Mouse (Mus musculus): Measurements from ENCODE around the gene Slain2. TPM values are rescaled to one million over a fixed set of nuclear protein-coding genes. Genes with fewer than 3 reads are reported as not detected.

Slain2 gene
- total and polyA plus RNA-seq, 3 experiments: 53.7 to 186 (median 149) TPM

GRCm38 (mm10) chr5:72868091-72868875, 45.8 kb upstream of the Slain2 start, which contains the start of gene Tec:
Gene Tec, minus strand, starts transcription at chr5:72868483.
- TF ChIP-seq EP300 (IDR thresholded peaks at IDR 0.05; ENCODE audit: insufficient read depth, low read depth, low read length) (no peak), POLR2A (IDR thresholded peaks at IDR 0.05; ENCODE audit: insufficient read depth, low read depth, low read length) (peak; percentile 88)
- H3K4me1 ChIP-seq (ENCODE audit: control insufficient read depth, insufficient read depth, low read length): peaks cover 3% of the 10 kb centered on the region
- no peaks in the 10 kb centered on the region for H3K79me2 ChIP-seq (replicated peaks; ENCODE audit: control insufficient read depth, insufficient read depth, low read length)
- peak within 1 kb of the TSS; percentile 80 for H3K9ac ChIP-seq (ENCODE audit: low read depth, low read length)
- intact Hi-C loops (cut with DNase I): loop anchor here (5.0 to 10.0 kb wide), 2 partner anchors 71 to 103 kb away; no protein-coding TSS in a partner anchor
- peak; percentile 94 to 97 for DNase-seq
- under 1% methylated on average over 52 of the region's 60 CpGs for WGBS
- H3K27me3 ChIP-seq (ENCODE audit: control insufficient read depth, insufficient read depth, low read length): no peaks in the 10 kb centered on the region
- no peaks in the 10 kb centered on the region; the same call in 1 of the 2 replicates for H3K36me3 ChIP-seq (ENCODE audit: control insufficient read depth, insufficient read depth, low read length)
- H3K27ac ChIP-seq: peak within 1 kb of the TSS; percentile 80
- H3K4me3 ChIP-seq: peak within 1 kb of the TSS; percentile 66

DNA sequence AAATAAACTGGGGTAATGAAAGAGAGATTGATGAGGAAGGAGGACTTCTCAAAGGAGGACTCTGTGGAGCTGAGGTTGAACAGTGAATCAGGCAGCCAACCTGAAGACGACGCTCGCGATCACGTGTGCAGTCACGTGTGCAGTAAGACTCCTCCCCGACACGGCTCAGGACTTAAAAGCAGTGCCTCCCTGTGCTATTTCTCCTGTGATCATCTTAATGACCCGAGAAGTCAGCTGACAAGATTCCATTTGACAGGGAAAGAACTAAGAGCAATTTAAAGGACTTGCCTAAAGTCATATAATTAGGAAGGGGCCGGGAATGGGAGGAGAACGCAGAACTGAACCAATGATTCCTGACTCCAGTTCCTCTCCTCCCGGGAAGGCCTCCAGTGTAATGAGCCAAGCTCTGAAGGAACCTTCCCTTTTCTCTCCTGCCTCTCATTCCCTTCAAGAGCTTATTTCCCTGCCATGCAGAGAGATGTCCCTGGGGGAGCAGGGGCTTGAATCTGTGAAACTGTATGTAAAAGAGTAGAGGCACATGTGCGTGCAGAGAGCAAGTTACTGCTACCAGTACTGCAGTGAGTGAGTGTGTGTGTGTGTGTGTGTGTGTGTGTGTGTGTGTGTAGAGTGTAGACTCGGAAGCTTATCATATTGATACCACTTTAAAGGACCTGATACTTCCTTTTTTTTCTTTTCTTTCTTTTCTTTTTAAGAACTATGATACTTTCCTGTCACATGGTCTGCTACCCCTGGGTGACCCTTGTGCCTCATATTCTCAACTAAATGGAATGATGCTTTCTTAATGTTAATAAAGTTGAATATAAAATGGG, 44.1 kb upstream of the Slain2 start:
- 79% methylated on average over 14 of the region's 14 CpGs for WGBS
- intact Hi-C loops (cut with DNase I): loop anchor here (5.0 to 10.0 kb wide), 2 partner anchors 73 to 105 kb away; no protein-coding TSS in a partner anchor
- Histone ChIP-seq H3K9ac (ENCODE audit: low read depth, low read length) (no peak overlapping the region), H3K79me2 (replicated peaks; ENCODE audit: control insufficient read depth, insufficient read depth, low read length) (no peaks in the 10 kb centered on the region), H3K4me1 (ENCODE audit: control insufficient read depth, insufficient read depth, low read length) (peaks cover 3% of the 10 kb centered on the region), H3K27ac (no peak overlapping the region), H3K27me3 (ENCODE audit: control insufficient read depth, insufficient read depth, low read length) (no peaks in the 10 kb centered on the region), H3K4me3 (no peak overlapping the region), H3K36me3 (ENCODE audit: control insufficient read depth, insufficient read depth, low read length) (no peaks in the 10 kb centered on the region; the same call in 1 of the 2 replicates)
- TF ChIP-seq POLR2A (IDR thresholded peaks at IDR 0.05; ENCODE audit: insufficient read depth, low read depth, low read length): no peak
- no peak for TF ChIP-seq EP300 (IDR thresholded peaks at IDR 0.05; ENCODE audit: insufficient read depth, low read depth, low read length)
- no peak for TF ChIP-seq CTCF (IDR thresholded peaks at IDR 0.05)
- DNase-seq: no peak

DNA sequence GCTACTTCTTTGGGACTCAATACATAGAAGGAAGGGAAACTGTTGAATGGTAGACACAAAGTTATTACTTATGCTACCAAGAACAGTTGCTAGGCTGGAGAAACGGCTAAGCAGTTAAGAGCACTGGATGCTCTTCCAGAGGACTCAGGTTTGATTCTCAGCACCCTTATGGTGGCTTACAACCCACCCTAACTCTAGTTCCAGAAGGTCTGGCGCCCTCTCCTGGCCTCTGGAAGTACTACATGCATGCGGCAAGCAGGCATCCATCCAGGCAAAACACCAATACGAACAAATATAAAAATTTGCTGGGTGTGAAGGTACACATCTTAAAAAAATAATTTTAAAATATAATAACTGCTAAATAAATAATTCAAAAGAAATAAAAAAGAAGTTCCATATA, 43.0 kb upstream of the Slain2 start:
- Histone ChIP-seq H3K79me2 (replicated peaks; ENCODE audit: control insufficient read depth, insufficient read depth, low read length) (no peaks in the 10 kb centered on the region), H3K27me3 (ENCODE audit: control insufficient read depth, insufficient read depth, low read length) (no peaks in the 10 kb centered on the region), H3K36me3 (ENCODE audit: control insufficient read depth, insufficient read depth, low read length) (no peaks in the 10 kb centered on the region; the same call in 1 of the 2 replicates), H3K4me3 (no peak overlapping the region), H3K9ac (ENCODE audit: low read depth, low read length) (no peak overlapping the region), H3K4me1 (ENCODE audit: control insufficient read depth, insufficient read depth, low read length) (peaks cover 5% of the 10 kb centered on the region), H3K27ac (no peak overlapping the region)
- WGBS: 82% methylated on average over 4 of the region's 4 CpGs
- intact Hi-C loops (cut with DNase I): no loop called here
- TF ChIP-seq POLR2A (IDR thresholded peaks at IDR 0.05; ENCODE audit: insufficient read depth, low read depth, low read length) (no peak), EP300 (IDR thresholded peaks at IDR 0.05; ENCODE audit: insufficient read depth, low read depth, low read length) (no peak), CTCF (IDR thresholded peaks at IDR 0.05) (peak; percentile 62)
- no peak for DNase-seq

DNA sequence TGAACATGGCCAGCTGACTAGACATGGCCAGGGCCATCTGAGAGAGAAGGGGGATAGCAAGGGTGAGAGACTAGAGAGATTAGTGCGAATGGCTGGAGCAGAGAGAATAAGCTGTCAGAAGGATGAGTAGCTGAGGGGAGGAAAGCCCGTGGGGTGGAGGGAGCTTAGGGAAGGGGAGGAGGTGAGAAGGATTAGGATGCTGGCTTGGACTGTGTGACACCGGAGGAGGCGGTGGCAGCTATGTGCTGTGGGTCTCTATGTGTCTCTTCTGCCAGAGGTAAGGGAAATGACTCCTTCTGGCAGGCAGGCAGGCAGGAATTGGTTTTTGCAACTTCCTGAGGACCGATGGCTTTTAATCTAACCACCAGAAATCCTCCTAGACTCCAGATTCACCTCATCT, 34.4 kb upstream of the Slain2 start:
- WGBS: 49% methylated on average over 5 of the region's 5 CpGs
- no peak overlapping the region for H3K27ac ChIP-seq
- no peak overlapping the region for H3K9ac ChIP-seq (ENCODE audit: low read depth, low read length)
- H3K4me1 ChIP-seq (ENCODE audit: control insufficient read depth, insufficient read depth, low read length): peaks cover 2% of the 10 kb centered on the region
- TF ChIP-seq CTCF (IDR thresholded peaks at IDR 0.05) (no peak), EP300 (IDR thresholded peaks at IDR 0.05; ENCODE audit: insufficient read depth, low read depth, low read length) (no peak), POLR2A (IDR thresholded peaks at IDR 0.05; ENCODE audit: insufficient read depth, low read depth, low read length) (no peak)
- no peaks in the 10 kb centered on the region; the same call in 1 of the 2 replicates for H3K36me3 ChIP-seq (ENCODE audit: control insufficient read depth, insufficient read depth, low read length)
- DNase-seq: no peak
- H3K27me3 ChIP-seq (ENCODE audit: control insufficient read depth, insufficient read depth, low read length): no peaks in the 10 kb centered on the region
- no peaks in the 10 kb centered on the region for H3K79me2 ChIP-seq (replicated peaks; ENCODE audit: control insufficient read depth, insufficient read depth, low read length)
- intact Hi-C loops (cut with DNase I): no loop called here
- H3K4me3 ChIP-seq: no peak overlapping the region

- Histone ChIP-seq H3K4me1 (ENCODE audit: control insufficient read depth, insufficient read depth, low read length) (no peaks in the 10 kb centered on the region; the same call in 1 of the 2 replicates), H3K27ac (peak overlapping the region; percentile 91), H3K9ac (ENCODE audit: low read depth, low read length) (no peak overlapping the region), H3K79me2 (replicated peaks; ENCODE audit: control insufficient read depth, insufficient read depth, low read length) (no peaks in the 10 kb centered on the region), H3K4me3 (no peak overlapping the region), H3K27me3 (ENCODE audit: control insufficient read depth, insufficient read depth, low read length) (no peaks in the 10 kb centered on the region), H3K36me3 (ENCODE audit: control insufficient read depth, insufficient read depth, low read length) (no peaks in the 10 kb centered on the region; the same call in 1 of the 2 replicates)
- intact Hi-C loops (cut with DNase I): no loop called here
- peak in 1 of 2 experiments; percentile 24 for DNase-seq
- TF ChIP-seq POLR2A (IDR thresholded peaks at IDR 0.05; ENCODE audit: insufficient read depth, low read depth, low read length) (no peak), EP300 (IDR thresholded peaks at IDR 0.05; ENCODE audit: insufficient read depth, low read depth, low read length) (no peak), CTCF (IDR thresholded peaks at IDR 0.05) (no peak)
- 58% methylated on average over 12 of the region's 12 CpGs for WGBS
Measured at GRCm38 (mm10) chr5:72881748-72882411, 32.2 kb upstream of the Slain2 start.
